Mouse (Mus musculus) kidney, adult 8-10 months (tissue): Measurements from ENCODE around the gene Spata2l.
A peak's percentile ranks its signal among the peaks of the same experiment; 100 is the strongest.
"Not testable (repeated sequence)": the region's sequence is repeated elsewhere in the genome, so short reads cannot be mapped to it uniquely, and the experiment has no call there.

ENCODE experiments used
- DNase-seq, 2 experiments: peaks; one replicate each; pipeline ENCODE4 v3.0.0; 2022

Spata2l gene

DNA sequence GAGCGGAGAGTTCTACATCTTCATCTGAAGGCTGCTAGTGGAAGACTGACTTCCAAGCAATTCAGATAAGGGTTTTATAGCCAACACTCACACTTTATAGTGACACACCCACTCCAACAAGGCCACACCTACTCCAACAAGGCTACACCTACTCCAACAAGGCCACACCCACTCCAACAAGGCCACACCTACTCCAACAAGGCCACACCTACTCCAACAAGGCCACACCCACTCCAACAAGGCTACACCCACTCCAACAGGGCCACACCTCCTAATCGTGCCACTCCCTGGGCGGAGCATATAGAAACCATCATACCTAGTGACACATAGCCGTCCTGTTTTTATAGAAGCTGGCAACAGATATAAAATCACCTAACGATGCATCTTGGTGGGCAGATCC is 39.0 kb downstream of the Spata2l start:
- DNase-seq = not testable (repeated sequence)

DNA sequence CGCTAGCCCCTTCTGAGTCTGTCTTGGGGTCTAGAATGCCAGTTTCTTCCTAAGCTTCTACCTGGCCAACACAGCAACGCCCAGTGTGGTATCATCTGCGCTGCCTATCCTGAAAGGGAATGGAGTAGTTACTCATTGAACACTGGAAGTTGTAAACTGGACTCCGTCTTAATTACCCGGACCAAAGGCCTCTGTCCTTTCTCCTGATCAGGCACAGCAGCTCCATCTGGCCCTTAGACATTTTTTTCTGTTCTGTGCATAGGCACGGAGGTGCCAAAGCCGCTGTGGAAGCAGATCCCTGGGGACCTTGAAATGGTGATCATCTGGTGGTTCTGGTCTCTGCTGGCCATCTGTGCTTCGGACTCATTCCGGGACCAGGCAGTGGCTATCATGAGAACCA is 42.3 kb downstream of the Spata2l start:
- DNase-seq = peak; percentile 56 to 63

DNA sequence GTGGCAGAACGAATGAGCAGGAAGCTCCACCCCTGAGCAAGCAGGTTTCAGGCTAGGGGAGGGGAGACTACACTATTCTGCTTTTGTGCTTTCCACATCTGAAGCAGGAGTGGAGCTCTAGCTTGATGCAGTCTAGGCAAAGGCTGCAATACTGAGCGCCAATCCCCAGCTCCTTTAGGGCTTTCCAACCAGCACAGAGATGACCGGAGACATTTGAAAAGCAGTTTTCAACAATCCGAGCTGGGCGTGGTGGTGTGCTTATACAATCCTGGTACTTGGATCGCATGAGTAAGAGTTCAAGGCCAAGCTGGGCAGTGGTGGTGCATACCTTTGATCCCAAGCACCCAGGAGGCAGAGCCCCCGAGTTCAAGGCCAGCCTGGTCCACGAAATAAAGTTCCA is 44.1 kb downstream of the Spata2l start:
- DNase-seq = no peak

DNA sequence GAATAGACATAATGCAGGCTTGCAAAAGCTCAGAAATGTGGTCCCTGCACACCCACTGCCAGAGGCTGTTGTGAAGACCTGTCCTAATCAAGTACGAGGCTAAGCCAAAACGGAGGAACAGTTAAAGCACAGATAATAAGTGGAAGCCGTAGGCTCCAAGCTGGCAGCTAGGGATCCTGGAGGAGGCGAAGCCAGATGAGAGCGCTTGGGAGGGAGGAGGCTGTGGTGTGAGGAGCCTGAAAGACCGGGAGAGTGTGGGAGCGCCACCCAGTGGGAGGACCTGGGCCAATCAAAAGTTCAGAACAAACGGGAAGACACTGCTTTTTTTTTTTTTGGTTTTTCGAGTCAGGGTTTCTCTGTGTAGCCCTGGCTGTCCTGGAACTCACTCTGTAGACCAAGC is 45.4 kb downstream of the Spata2l start:
- peak; percentile 70 to 87 for DNase-seq

DNA sequence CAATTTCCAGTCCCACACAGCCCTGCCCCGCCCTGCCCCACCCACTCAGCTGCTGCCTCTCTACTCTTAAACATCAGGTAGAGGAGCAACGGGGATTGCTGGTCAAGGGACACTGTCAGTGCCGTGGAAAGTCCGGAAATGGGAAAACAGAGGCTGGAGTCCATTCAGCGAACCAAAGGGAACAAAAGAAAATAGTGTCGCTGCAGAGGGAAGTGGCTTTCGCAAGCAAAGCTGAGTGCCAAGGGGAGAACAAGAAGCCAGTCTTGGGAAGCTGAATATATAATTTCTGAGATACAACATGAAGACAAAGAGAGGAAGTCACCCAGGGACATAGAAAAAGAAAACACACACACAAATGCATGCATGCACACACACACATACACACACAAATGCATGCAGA is 47.2 kb downstream of the Spata2l start:
- DNase-seq = no peak

DNA sequence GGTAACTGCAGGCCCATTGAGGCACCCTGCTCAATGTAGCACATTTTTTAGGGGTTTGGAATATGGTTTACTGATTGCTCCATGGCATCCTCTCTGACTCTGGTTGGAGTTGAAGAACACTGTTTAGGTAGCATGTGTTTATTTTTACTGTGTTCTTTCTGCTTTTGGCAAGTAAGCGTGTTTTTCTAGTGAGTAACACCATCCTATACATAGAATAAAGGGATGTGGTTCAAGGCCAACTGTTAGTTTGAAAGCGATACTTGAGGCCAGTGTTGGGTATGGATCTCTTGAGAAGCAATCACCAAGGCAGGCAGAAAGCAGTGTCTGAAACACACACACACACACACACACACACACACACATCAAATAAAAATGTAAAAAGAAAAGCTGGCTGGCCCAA is 48.0 kb downstream of the Spata2l start:
- no peak for DNase-seq

DNA sequence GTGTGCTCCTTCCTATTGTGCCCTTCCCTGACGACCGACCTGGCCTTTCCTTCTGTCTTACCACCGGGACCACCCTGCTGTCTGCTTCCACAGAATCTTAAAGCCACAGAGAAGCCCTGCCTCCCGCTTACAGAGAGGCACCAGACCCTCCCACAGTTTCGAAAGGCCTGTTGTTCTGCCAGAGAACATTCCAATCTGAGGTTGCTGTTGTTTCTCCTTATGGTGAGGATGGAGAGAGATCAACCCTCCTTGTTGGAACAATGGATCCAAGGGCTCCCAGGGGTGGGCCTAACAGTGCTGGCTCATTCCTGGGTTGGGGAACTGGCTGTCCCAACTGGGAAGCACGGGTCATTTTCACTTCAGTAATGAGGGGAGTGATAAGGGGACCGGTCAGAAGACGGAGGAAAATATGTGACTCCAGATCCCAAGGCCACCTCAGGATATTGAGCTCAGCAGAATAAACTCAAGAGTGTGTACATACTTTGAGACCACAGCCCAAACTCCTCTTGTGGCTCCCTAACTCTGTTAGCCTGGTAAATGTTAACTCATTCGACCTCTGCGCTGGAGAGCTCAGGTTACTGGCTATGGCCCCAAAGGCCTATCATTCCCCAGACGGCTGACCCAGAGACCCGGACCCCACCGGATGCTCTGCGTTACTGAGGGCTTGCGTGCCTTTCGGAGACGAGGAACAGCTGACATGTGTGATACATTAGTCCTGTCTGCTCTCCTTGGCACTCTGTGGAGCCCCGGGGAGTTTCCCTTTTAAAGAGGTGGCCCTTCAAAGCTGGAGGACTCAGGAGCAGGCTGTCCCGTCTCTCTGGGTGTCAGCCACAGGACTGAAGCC is 50.2 kb downstream of the Spata2l start, which contains the start of gene Dpep1:
Gene Dpep1, plus strand, starts transcription at position 677 of the 844 bp plus-strand sequence.
- peak; percentile 62 to 66 for DNase-seq

DNA sequence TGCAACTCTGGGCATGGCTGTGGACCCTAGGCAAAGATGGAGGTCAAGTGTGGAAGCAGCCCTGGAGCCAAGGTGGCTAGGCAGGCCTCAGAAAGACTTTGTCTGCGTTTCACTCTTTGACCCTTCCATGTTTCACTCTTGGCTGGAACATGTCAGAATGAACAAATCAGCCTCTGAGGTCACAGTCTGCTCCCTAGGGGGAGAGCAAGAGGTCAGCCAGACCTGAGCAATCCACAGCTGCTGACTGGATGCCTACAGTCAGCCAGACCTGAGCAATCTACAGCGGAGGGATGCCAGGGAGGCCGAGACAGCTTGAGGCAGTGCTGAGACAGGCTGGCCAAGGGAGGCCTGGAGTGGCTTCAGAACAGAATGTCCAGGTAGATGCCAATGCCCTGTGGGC is 54.6 kb downstream of the Spata2l start:
- DNase-seq = peak; percentile 85
